In the genomic region with DNA sequence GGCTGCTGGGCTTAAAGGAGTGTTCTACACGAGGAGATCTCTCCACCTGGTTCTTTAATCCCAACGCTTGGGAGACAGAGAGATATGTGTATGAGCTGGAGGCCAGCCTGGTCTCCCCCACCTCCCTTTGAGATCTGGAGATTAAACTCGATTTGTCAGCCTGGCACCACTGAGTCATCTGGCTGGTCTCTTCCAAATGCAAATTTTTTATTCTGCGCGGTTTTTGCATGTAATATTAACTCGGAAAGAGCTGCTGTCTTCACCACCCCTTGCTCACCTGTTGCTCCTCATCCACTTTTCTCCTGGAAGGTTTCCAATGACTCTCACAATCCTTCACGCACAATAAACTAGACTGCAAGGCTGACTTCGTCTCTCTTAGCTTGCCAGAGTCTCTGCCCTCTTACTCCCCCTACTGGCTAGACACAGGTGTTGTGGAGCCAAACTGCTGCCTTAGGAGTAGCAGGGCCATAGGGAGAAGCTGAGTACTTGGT, we compare ENCODE assay signal across 8 mouse cellular contexts. TPM values are rescaled to one million over a fixed set of nuclear protein-coding genes. Genes with fewer than 3 reads are reported as not detected.
DNase-seq lines count a peak whose midpoint lies in the region; ATAC-seq and TF ChIP-seq lines count a peak whose summit lies in the region.

Capns1 (minus strand) TSS at position 331 of the 491 bp plus-strand sequence.

- TF ChIP-seq RAD21 in CH12.LX (IDR thresholded peaks at IDR 0.05; ENCODE audit: low read depth, low read length) = peak; percentile 51

- WGBS in embryonic facial prominence, embryonic 11.5 days = 6% methylated on average over 8 of the region's 8 CpGs
- 5% methylated on average over 8 of the region's 8 CpGs for WGBS in heart, embryonic 11.5 days (ENCODE audit: insufficient replicate concordance)
- WGBS in kidney, embryonic 14.5 days = 9% methylated on average over 8 of the region's 8 CpGs
- WGBS in liver, embryonic 13.5 days (ENCODE audit: insufficient replicate concordance) = 7% methylated on average over 8 of the region's 8 CpGs

- no peaks in the 10 kb centered on the region for H3K36me3 ChIP-seq in CH12.LX (replicated peaks in 1 of 2; ENCODE audit: control insufficient read depth in 1 of 2, insufficient read depth in 1 of 2, low read length in 1 of 2)
- no peaks in the 10 kb centered on the region for H3K36me3 ChIP-seq in embryonic facial prominence, embryonic 11.5 days (replicated peaks; ENCODE audit: control insufficient read depth, insufficient read depth, low read depth, low read length)
- H3K36me3 ChIP-seq in heart, embryonic 11.5 days (ENCODE audit: control insufficient read depth, insufficient read depth, low read length) = no peaks in the 10 kb centered on the region
- no peaks in the 10 kb centered on the region for H3K36me3 ChIP-seq in kidney, embryonic 14.5 days (ENCODE audit: control insufficient read depth, insufficient read depth, low read length)
- no peaks in the 10 kb centered on the region for H3K36me3 ChIP-seq in liver, embryonic 13.5 days

- peaks cover 7% of the 10 kb centered on the region; the same call in 1 of the 2 replicates for H3K79me2 ChIP-seq in CH12.LX (replicated peaks; ENCODE audit: control insufficient read depth, extremely low read depth, insufficient read depth, poor library complexity, severe bottlenecking)

- in situ Hi-C loops in CH12.LX (cut with MboI; ENCODE audit: low pct_ligation_motif_present, low pct_unique_long_range_greater_than_20kb, low sequenced_read_pairs) = no loop called here

- DNase-seq in CH12.LX (ENCODE audit: extremely low read depth) = peak; percentile 84
- no peak for DNase-seq in adrenal gland, adult 8-10 months
- peak; percentile 92 for DNase-seq in embryonic facial prominence, embryonic 11.5 days (ENCODE audit: low spot score)
- DNase-seq in liver, embryonic 13.5 days = peak; percentile 68
- peak; percentile 63 to 64 for DNase-seq in natural killer cell, adult 2 months (ENCODE audit: low spot score in 2 of 2)
- peak; percentile 84 for DNase-seq in thymus, postnatal 0 days (ENCODE audit: low spot score)

- H3K4me2 ChIP-seq in CH12.LX (ENCODE audit: insufficient read depth, low read depth, poor library complexity, severe bottlenecking) = no peak within 1 kb of the TSS
- no peak within 1 kb of the TSS for H3K4me2 ChIP-seq in embryonic facial prominence, embryonic 11.5 days (ENCODE audit: low read depth, low read length)
- H3K4me2 ChIP-seq in heart, embryonic 11.5 days = peak within 1 kb of the TSS; percentile 39; the same call in 1 of the 2 replicates
- H3K4me2 ChIP-seq in kidney, embryonic 14.5 days (replicated peaks; ENCODE audit: low read depth, low read length) = peak within 1 kb of the TSS; percentile 15; the same call in 1 of the 2 replicates
- H3K4me2 ChIP-seq in liver, embryonic 13.5 days = peak within 1 kb of the TSS; percentile 29

- dilution Hi-C loops in CH12.LX (cut with MboI; ENCODE audit: extremely low pct_ligation_motif_present, extremely low pct_unique_long_range_greater_than_20kb, low sequenced_read_pairs) = no loop called here

- TF ChIP-seq CTCF in CH12.LX (conservative IDR thresholded peaks at IDR 0.05 in 1 of 2, IDR thresholded peaks at IDR 0.05 in 1 of 2; ENCODE audit: low read depth in 2 of 2, low read length in 2 of 2) = peak; percentile 76 to 83

- H3K27ac ChIP-seq in CH12.LX (ENCODE audit: insufficient read depth, low read depth) = no peak within 1 kb of the TSS
- H3K27ac ChIP-seq in embryonic facial prominence, embryonic 11.5 days (replicated peaks; ENCODE audit: low read depth, low read length) = no peak within 1 kb of the TSS
- no peak within 1 kb of the TSS for H3K27ac ChIP-seq in heart, embryonic 11.5 days (ENCODE audit: low read depth, low read length)
- H3K27ac ChIP-seq in kidney, embryonic 14.5 days (ENCODE audit: low read depth, low read length) = 0 out of 2 replicates have a peak within 1 kb of the TSS, but pooled peaks have one; percentile 47
- H3K27ac ChIP-seq in liver, embryonic 13.5 days = no peak within 1 kb of the TSS

- no peak within 1 kb of the TSS for H3K4me3 ChIP-seq in CH12.LX (replicated peaks in 1 of 3; ENCODE audit: low read depth in 2 of 3, low read length in 2 of 3, poor library complexity in 1 of 3)
- no peak within 1 kb of the TSS for H3K4me3 ChIP-seq in embryonic facial prominence, embryonic 11.5 days (ENCODE audit: low read depth, low read length)
- no peak within 1 kb of the TSS for H3K4me3 ChIP-seq in heart, embryonic 11.5 days (ENCODE audit: low read depth, low read length)
- H3K4me3 ChIP-seq in kidney, embryonic 14.5 days (ENCODE audit: low read length) = no peak within 1 kb of the TSS
- H3K4me3 ChIP-seq in liver, embryonic 13.5 days (replicated peaks) = no peak within 1 kb of the TSS

- H3K9ac ChIP-seq in CH12.LX (ENCODE audit: insufficient read depth, low read depth) = no peak within 1 kb of the TSS
- H3K9ac ChIP-seq in embryonic facial prominence, embryonic 11.5 days (replicated peaks; ENCODE audit: low read length) = no peak within 1 kb of the TSS
- H3K9ac ChIP-seq in heart, embryonic 11.5 days (ENCODE audit: low read depth, low read length) = no peak within 1 kb of the TSS
- no peak within 1 kb of the TSS for H3K9ac ChIP-seq in kidney, embryonic 14.5 days (ENCODE audit: low read depth, low read length)
- peak within 1 kb of the TSS; percentile 14; the same call in 1 of the 2 replicates for H3K9ac ChIP-seq in liver, embryonic 13.5 days

- no peak for TF ChIP-seq EP300 in CH12.LX (IDR thresholded peaks at IDR 0.05; ENCODE audit: low read length)

- no peaks in the 10 kb centered on the region for H3K27me3 ChIP-seq in CH12.LX (replicated peaks)
- H3K27me3 ChIP-seq in embryonic facial prominence, embryonic 11.5 days (ENCODE audit: control insufficient read depth, insufficient read depth, low read length) = no peaks in the 10 kb centered on the region
- H3K27me3 ChIP-seq in heart, embryonic 11.5 days (ENCODE audit: control insufficient read depth, insufficient read depth, low read length) = no peaks in the 10 kb centered on the region
- H3K27me3 ChIP-seq in kidney, embryonic 14.5 days (ENCODE audit: control insufficient read depth, insufficient read depth, low read length) = no peaks in the 10 kb centered on the region
- 0 out of 2 replicates have a peak, but pooled peaks cover 3% of the 10 kb centered on the region for H3K27me3 ChIP-seq in liver, embryonic 13.5 days

- no peak for ATAC-seq in embryonic facial prominence, embryonic 11.5 days (replicated peaks; ENCODE audit: insufficient number of reproducible peaks, low FRiP score, low TSS enrichment, low read depth)
- no peak for ATAC-seq in heart, embryonic 11.5 days (replicated peaks; ENCODE audit: insufficient number of reproducible peaks, low FRiP score, low TSS enrichment)
- no peak for ATAC-seq in kidney, embryonic 14.5 days (ENCODE audit: low FRiP score, low TSS enrichment)
- no peak for ATAC-seq in liver, embryonic 13.5 days (ENCODE audit: low read depth)

- peaks cover 2 to 23% of the 10 kb centered on the region in 2 experiments; a peak in 3 of 4 replicates for H3K4me1 ChIP-seq in CH12.LX (ENCODE audit: control insufficient read depth in 1 of 2, insufficient read depth in 2 of 2)
- H3K4me1 ChIP-seq in embryonic facial prominence, embryonic 11.5 days (ENCODE audit: control insufficient read depth, insufficient read depth, low read length) = no peaks in the 10 kb centered on the region; the same call in 1 of the 2 replicates
- peaks cover 8% of the 10 kb centered on the region for H3K4me1 ChIP-seq in heart, embryonic 11.5 days (ENCODE audit: control insufficient read depth, insufficient read depth, low read length)
- peaks cover 5% of the 10 kb centered on the region; the same call in 1 of the 2 replicates for H3K4me1 ChIP-seq in kidney, embryonic 14.5 days (ENCODE audit: control insufficient read depth, insufficient read depth, low read length)
- H3K4me1 ChIP-seq in liver, embryonic 13.5 days (replicated peaks) = peaks cover 29% of the 10 kb centered on the region

- no peaks in the 10 kb centered on the region for H3K9me3 ChIP-seq in CH12.LX (replicated peaks; ENCODE audit: low read length)
- H3K9me3 ChIP-seq in embryonic facial prominence, embryonic 11.5 days (replicated peaks; ENCODE audit: control insufficient read depth, low read length) = no peaks in the 10 kb centered on the region
- H3K9me3 ChIP-seq in heart, embryonic 11.5 days (replicated peaks; ENCODE audit: control insufficient read depth, low read length) = no peaks in the 10 kb centered on the region
- no peaks in the 10 kb centered on the region for H3K9me3 ChIP-seq in kidney, embryonic 14.5 days (ENCODE audit: control insufficient read depth, low read length)
- H3K9me3 ChIP-seq in liver, embryonic 13.5 days (replicated peaks) = no peaks in the 10 kb centered on the region

- no peak for TF ChIP-seq POLR2A in CH12.LX (IDR thresholded peaks at IDR 0.05; ENCODE audit: low read depth, low read length)

TF ChIP-seq in CH12.LX, 34 proteins besides CTCF, POLR2A, EP300 and RAD21 (continues in another document):
- TF ChIP-seq JUND (conservative IDR thresholded peaks at IDR 0.05; ENCODE audit: low read depth, low read length) = no peak
- no peak for TF ChIP-seq BHLHE40 (IDR thresholded peaks at IDR 0.05; ENCODE audit: low read depth, low read length)
- TF ChIP-seq IRF4 (IDR thresholded peaks at IDR 0.05; ENCODE audit: low read depth, low read length) = peak; percentile 11; the same call in 1 of the 2 replicates
- TF ChIP-seq SMC3 (IDR thresholded peaks at IDR 0.05; ENCODE audit: low read depth, low read length) = peak; percentile 68
- TF ChIP-seq JUN (IDR thresholded peaks at IDR 0.05; ENCODE audit: insufficient read depth, low read depth, low read length) = no peak
- TF ChIP-seq TCF12 (IDR thresholded peaks at IDR 0.05; ENCODE audit: low read depth, low read length) = no peak
- TF ChIP-seq NELFE (IDR thresholded peaks at IDR 0.05; ENCODE audit: low read depth, low read length) = 0 out of 2 replicates have a peak, but pooled peaks have one; percentile 13
- no peak for TF ChIP-seq UBTF (IDR thresholded peaks at IDR 0.05; ENCODE audit: low read depth, low read length)
- no peak for TF ChIP-seq ZKSCAN1 (IDR thresholded peaks at IDR 0.05; ENCODE audit: borderline replicate concordance, low read depth, low read length)
- no peak for TF ChIP-seq MEF2A (IDR thresholded peaks at IDR 0.05; ENCODE audit: borderline replicate concordance, low read depth, low read length)

RNA-seq across cellular contexts. Expression of gene Capns1, which starts in this region (rescaled TPM):
- 85.8 and 101 TPM in 2 replicates for total RNA-seq in CH12.LX (2012; rRNA removed)
- total RNA-seq in CH12.LX (2014; rRNA removed) = 207 and 219 TPM in 2 replicates
- polyA plus RNA-seq in CH12.LX (2012; ENCODE audit: insufficient read length, low read depth) = 218 and 233 TPM in 2 replicates
- total RNA-seq in adrenal gland, adult 8-10 months (2022) = 100 to 1,000 TPM; 562 to 740 (median 679) TPM
- 56.8 and 56.9 TPM in 2 replicates for polyA plus RNA-seq in embryonic facial prominence, embryonic 11.5 days (2014; fragmentation: Nextera tagmentation; extraction: Ambion mirVana)
- polyA plus RNA-seq in heart, embryonic 11.5 days (2014; fragmentation: Nextera tagmentation; extraction: Ambion mirVana) = 64.6 and 71.7 TPM in 2 replicates
- polyA plus RNA-seq in kidney, embryonic 14.5 days (2014; fragmentation: Nextera tagmentation; extraction: Ambion mirVana) = 83.1 and 120 TPM in 2 replicates
- 39.0 and 40.8 TPM in 2 replicates for polyA plus RNA-seq in liver, embryonic 13.5 days (2015; fragmentation: Nextera tagmentation; extraction: Ambion mirVana)
- polyA plus RNA-seq in thymus, postnatal 0 days (2015; fragmentation: Nextera tagmentation; extraction: Ambion mirVana) = 66.9 and 76.2 TPM in 2 replicates

Comparison
In these comparisons a context has a peak if more than half of its experiments do, and no peak if none do; other contexts are left out.
1. H3K4me2 ChIP-seq: peak in heart, embryonic 11.5 days (single experiment), kidney, embryonic 14.5 days (single experiment) and liver, embryonic 13.5 days (single experiment); none in CH12.LX (single experiment) and embryonic facial prominence, embryonic 11.5 days (single experiment).